10 mouse cellular contexts compared by ENCODE assay signal in genomic region chr10:43605901-43606300, GRCm38 (mm10).
"Had no signal": no experiment of that assay in that cellular context is flagged by ENCODE, and none has a peak within 500 bp of the region (broad histone marks: within the 10 kb centered on the region; RNA-seq: fewer than 3 reads in every experiment).

No protein-coding gene starts in this region.

- H3K27me3 ChIP-seq: lung, embryonic 15.5 days had no signal

- H3K9ac ChIP-seq: lung, embryonic 15.5 days; midbrain, embryonic 12.5 days had no signal

- H3K4me2 ChIP-seq: lung, embryonic 15.5 days; midbrain, embryonic 12.5 days had no signal

- H3K9me3 ChIP-seq: lung, embryonic 15.5 days; midbrain, embryonic 12.5 days had no signal

- H3K4me1 ChIP-seq: lung, embryonic 15.5 days had no signal

- H3K27ac ChIP-seq: lung, embryonic 15.5 days; midbrain, embryonic 12.5 days had no signal

- H3K4me3 ChIP-seq: lung, embryonic 15.5 days; midbrain, embryonic 12.5 days had no signal

- DNase-seq: kidney, adult 11 months; kidney, adult 9 months; kidney, postnatal 10 days; kidney, postnatal 4 days; lung, postnatal 14 days; right cerebral cortex, postnatal 14 days; thymus, adult 2 months; thymus, postnatal 36 days had no signal

- H3K36me3 ChIP-seq: lung, embryonic 15.5 days; midbrain, embryonic 12.5 days had no signal
